Mouse (Mus musculus): Measurements from ENCODE around the gene Gfm1. TPM values are rescaled to one million over a fixed set of nuclear protein-coding genes. Genes with fewer than 3 reads are reported as not detected.

Gfm1 gene
- polyA plus RNA-seq, 1 experiment, result 0.59 TPM

- TF ChIP-seq TAL1 (IDR thresholded peaks at IDR 0.05; ENCODE audit: low read length) (no peak), GATA1 (IDR thresholded peaks at IDR 0.05; ENCODE audit: low read length) (no peak)
- Histone ChIP-seq H3K9me3 (ENCODE audit: control insufficient read depth, low read length) (no peaks in the 10 kb centered on the region), H3K4me3 (replicated peaks) (peak overlapping the region; percentile 64), H3K27me3 (ENCODE audit: control insufficient read depth) (no peaks in the 10 kb centered on the region), H3K36me3 (ENCODE audit: control insufficient read depth) (peaks cover 40% of the 10 kb centered on the region), H3K4me1 (ENCODE audit: control insufficient read depth) (peaks cover 16% of the 10 kb centered on the region)
These were observed 33.1 kb downstream of the Gfm1 start for GRCm38 (mm10) chr3:67463001-67463400.

- no peaks in the 10 kb centered on the region for H3K27me3 ChIP-seq (ENCODE audit: control insufficient read depth)
- peak within 1 kb of the TSS; percentile 64 for H3K4me3 ChIP-seq (replicated peaks)
- H3K4me1 ChIP-seq (ENCODE audit: control insufficient read depth), result peaks cover 16% of the 10 kb centered on the region
- H3K9me3 ChIP-seq (ENCODE audit: control insufficient read depth, low read length), result no peaks in the 10 kb centered on the region
- no peak for TF ChIP-seq TAL1 (IDR thresholded peaks at IDR 0.05; ENCODE audit: low read length)
- H3K36me3 ChIP-seq (ENCODE audit: control insufficient read depth), result peaks cover 42% of the 10 kb centered on the region
These were observed 33.8 kb downstream of the Gfm1 start, which contains the start of gene Lxn for GRCm38 (mm10) chr3:67463450-67464372. TSS of gene Lxn (minus strand) at chr3:67463926.

- Histone ChIP-seq H3K27me3 (ENCODE audit: control insufficient read depth) (no peaks in the 10 kb centered on the region), H3K4me1 (ENCODE audit: control insufficient read depth) (peaks cover 20% of the 10 kb centered on the region), H3K9me3 (ENCODE audit: control insufficient read depth, low read length) (no peaks in the 10 kb centered on the region), H3K4me3 (replicated peaks) (no peak overlapping the region), H3K36me3 (ENCODE audit: control insufficient read depth) (peaks cover 35% of the 10 kb centered on the region)
- TF ChIP-seq GATA1 (IDR thresholded peaks at IDR 0.05; ENCODE audit: low read length) (no peak), TAL1 (IDR thresholded peaks at IDR 0.05; ENCODE audit: low read length) (no peak)
These were observed 36.7 kb downstream of the Gfm1 start for GRCm38 (mm10) chr3:67466576-67466975.

GRCm38 (mm10) chr3:67467281-67467680 lies 37.4 kb downstream of the Gfm1 start:
- Histone ChIP-seq H3K36me3 (ENCODE audit: control insufficient read depth) (peaks cover 38% of the 10 kb centered on the region), H3K27me3 (ENCODE audit: control insufficient read depth) (no peaks in the 10 kb centered on the region), H3K9me3 (ENCODE audit: control insufficient read depth, low read length) (no peaks in the 10 kb centered on the region), H3K4me3 (replicated peaks) (no peak overlapping the region), H3K4me1 (ENCODE audit: control insufficient read depth) (peaks cover 27% of the 10 kb centered on the region)
- TF ChIP-seq GATA1 (IDR thresholded peaks at IDR 0.05; ENCODE audit: low read length) (no peak), TAL1 (IDR thresholded peaks at IDR 0.05; ENCODE audit: low read length) (no peak)

GRCm38 (mm10) chr3:67471408-67472127 lies 41.7 kb downstream of the Gfm1 start:
- peaks cover 12% of the 10 kb centered on the region for H3K4me1 ChIP-seq (ENCODE audit: control insufficient read depth)
- no peak overlapping the region for H3K4me3 ChIP-seq (replicated peaks)
- TF ChIP-seq TAL1 (IDR thresholded peaks at IDR 0.05; ENCODE audit: low read length) (no peak), GATA1 (IDR thresholded peaks at IDR 0.05; ENCODE audit: low read length) (no peak)
- H3K36me3 ChIP-seq (ENCODE audit: control insufficient read depth), result peaks cover 62% of the 10 kb centered on the region
- no peaks in the 10 kb centered on the region for H3K9me3 ChIP-seq (ENCODE audit: control insufficient read depth, low read length)
- H3K27me3 ChIP-seq (ENCODE audit: control insufficient read depth), result no peaks in the 10 kb centered on the region

- TF ChIP-seq TAL1 (IDR thresholded peaks at IDR 0.05; ENCODE audit: low read length) (no peak), GATA1 (IDR thresholded peaks at IDR 0.05; ENCODE audit: low read length) (no peak)
- Histone ChIP-seq H3K4me1 (ENCODE audit: control insufficient read depth) (peaks cover 12% of the 10 kb centered on the region), H3K36me3 (ENCODE audit: control insufficient read depth) (peaks cover 61% of the 10 kb centered on the region), H3K27me3 (ENCODE audit: control insufficient read depth) (no peaks in the 10 kb centered on the region), H3K9me3 (ENCODE audit: control insufficient read depth, low read length) (no peaks in the 10 kb centered on the region), H3K4me3 (replicated peaks) (no peak overlapping the region)
These were observed 43.5 kb downstream of the Gfm1 start for GRCm38 (mm10) chr3:67473438-67473837.

- no peak for TF ChIP-seq GATA1 (IDR thresholded peaks at IDR 0.05; ENCODE audit: low read length)
- TF ChIP-seq TAL1 (IDR thresholded peaks at IDR 0.05; ENCODE audit: low read length), result no peak
- Histone ChIP-seq H3K9me3 (ENCODE audit: control insufficient read depth, low read length) (no peaks in the 10 kb centered on the region), H3K36me3 (ENCODE audit: control insufficient read depth) (peaks cover 36% of the 10 kb centered on the region), H3K4me1 (ENCODE audit: control insufficient read depth) (no peaks in the 10 kb centered on the region), H3K4me3 (replicated peaks) (no peak overlapping the region), H3K27me3 (ENCODE audit: control insufficient read depth) (no peaks in the 10 kb centered on the region)
These were observed 49.9 kb downstream of the Gfm1 start for GRCm38 (mm10) chr3:67479806-67480205.

- no peak for TF ChIP-seq GATA1 (IDR thresholded peaks at IDR 0.05; ENCODE audit: low read length)
- no peak for TF ChIP-seq TAL1 (IDR thresholded peaks at IDR 0.05; ENCODE audit: low read length)
These were observed 52.5 kb downstream of the Gfm1 start for GRCm38 (mm10) chr3:67482400-67482799.

GRCm38 (mm10) chr3:67485233-67485632 lies 55.3 kb downstream of the Gfm1 start:
- no peaks in the 10 kb centered on the region for H3K27me3 ChIP-seq (ENCODE audit: control insufficient read depth)
- H3K4me3 ChIP-seq (replicated peaks), result no peak overlapping the region
- H3K9me3 ChIP-seq (ENCODE audit: control insufficient read depth, low read length), result no peaks in the 10 kb centered on the region
- no peaks in the 10 kb centered on the region; the same call in 1 of the 2 replicates for H3K36me3 ChIP-seq (ENCODE audit: control insufficient read depth)
- H3K4me1 ChIP-seq (ENCODE audit: control insufficient read depth), result no peaks in the 10 kb centered on the region
- TF ChIP-seq GATA1 (IDR thresholded peaks at IDR 0.05; ENCODE audit: low read length), result no peak

More at GRCm38 (mm10) chr3:67482400-67482799, 52.5 kb downstream of the Gfm1 start:
- H3K9me3 ChIP-seq (ENCODE audit: control insufficient read depth, low read length), result no peaks in the 10 kb centered on the region
- no peak overlapping the region for H3K4me3 ChIP-seq (replicated peaks)
- H3K4me1 ChIP-seq (ENCODE audit: control insufficient read depth), result no peaks in the 10 kb centered on the region
- H3K36me3 ChIP-seq (ENCODE audit: control insufficient read depth), result peaks cover 14% of the 10 kb centered on the region
- no peaks in the 10 kb centered on the region for H3K27me3 ChIP-seq (ENCODE audit: control insufficient read depth)
